Mouse (Mus musculus) embryonic facial prominence, embryonic 12.5 days (tissue): ENCODE measurements around the gene Oxct1. TPM values are rescaled to one million over a fixed set of nuclear protein-coding genes. Genes with fewer than 3 reads are reported as not detected.

Source experiments
- ATAC-seq: fragments of 200-750 bp; cut with Nextera tagmentation; 2 replicates; pipeline ENCODE4 v1.8.0; 2017; ENCODE audit not compliant: insufficient number of reproducible peaks, insufficient read depth, low FRiP score, low TSS enrichment
- H3K27ac ChIP-seq: fragments of 300-500 bp; sonication (generic); 2 replicates; pipeline ENCODE4 v1.5.1; 2016; ENCODE audit warnings: mild to moderate bottlenecking
- H3K27me3 ChIP-seq: fragments of 300-500 bp; sonication (generic); 2 replicates; pipeline ENCODE4 v1.6.1; 2016; ENCODE audit warnings: mild to moderate bottlenecking, moderate library complexity
- H3K36me3 ChIP-seq: fragments of 300-500 bp; sonication (generic); 2 replicates; pipeline ENCODE4 v1.6.1; 2016; ENCODE audit warnings: mild to moderate bottlenecking
- H3K4me1 ChIP-seq: fragments of 300-500 bp; sonication (generic); 2 replicates; pipeline ENCODE4 v1.6.1; 2016
- H3K4me2 ChIP-seq: fragments of 300-500 bp; sonication (generic); replicated peaks from 2 replicates; pipeline ENCODE4 v1.6.1; 2016; ENCODE audit warnings: mild to moderate bottlenecking, moderate library complexity
- H3K4me3 ChIP-seq: fragments of 300-500 bp; sonication (generic); 2 replicates; pipeline ENCODE4 v1.5.1; 2016; ENCODE audit warnings: mild to moderate bottlenecking
- H3K9ac ChIP-seq: fragments of 300-500 bp; sonication (generic); 2 replicates; pipeline ENCODE4 v1.6.1; 2016; ENCODE audit warnings: mild to moderate bottlenecking, moderate library complexity
- H3K9me3 ChIP-seq: fragments of 300-500 bp; sonication (generic); 2 replicates; pipeline ENCODE4 v1.6.1; 2016; ENCODE audit warnings: mild to moderate bottlenecking, moderate library complexity
- WGBS: fragments of 180-500 bp; shearing (Covaris S2); methylation state at CpG from one replicate; pipeline ENCODE4 v1.1.7; 2016; 5-methylcytosine and 5-hydroxymethylcytosine counted together
- polyA plus RNA-seq: library from polyadenylated mRNA; unstranded; fragments of >200 nt; fragmentation: Nextera tagmentation; extraction: Ambion mirVana; gene quantifications from 2 replicates; pipeline ENCODE4 v1.2.1, GENCODE M21; 2016

The Oxct1 gene
- polyA plus RNA-seq, 1 experiment from 2014 or later: 215 TPM

DNA sequence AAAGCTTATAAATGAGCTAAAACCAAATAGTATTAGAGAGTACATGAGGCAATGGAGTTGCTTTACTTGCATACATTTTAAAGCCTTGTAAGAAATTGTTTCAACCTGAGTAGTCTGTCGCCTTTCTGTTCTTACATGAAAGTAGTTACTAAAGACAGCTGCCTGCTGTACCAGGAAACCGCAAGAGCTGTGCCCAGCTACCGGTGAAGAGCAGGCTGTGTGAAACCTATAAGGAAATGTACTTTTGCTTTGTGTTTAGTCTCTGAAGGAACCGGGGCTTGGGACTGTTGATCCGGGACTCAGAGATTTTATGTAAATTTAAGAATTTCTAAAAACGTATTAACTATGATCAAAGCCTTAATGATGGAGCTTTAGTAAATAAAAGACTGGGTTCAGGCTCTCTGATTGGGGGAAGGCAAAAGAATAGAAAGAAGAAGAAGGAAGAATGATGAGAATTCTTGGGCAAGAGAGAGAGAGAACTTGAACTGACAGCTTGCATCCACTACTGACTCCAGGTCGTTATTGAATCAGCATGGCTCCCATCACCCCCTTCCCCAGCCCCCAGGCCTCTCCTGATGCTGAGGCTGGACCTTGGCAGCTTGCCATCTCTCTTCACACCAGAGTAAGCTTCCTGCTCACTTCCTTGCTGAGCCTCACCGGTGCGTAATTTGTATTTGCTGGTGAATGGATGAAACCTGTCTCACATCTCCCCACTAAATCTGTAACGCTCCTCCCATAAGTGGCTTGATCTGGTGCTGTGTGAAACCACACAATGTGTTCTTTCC, 59.6 kb downstream of the Oxct1 start:
- ATAC-seq: no peak
- no peak overlapping the region for H3K4me3 ChIP-seq
- H3K9ac ChIP-seq: no peak overlapping the region
- H3K4me2 ChIP-seq: no peak overlapping the region
- no peaks in the 10 kb centered on the region for H3K9me3 ChIP-seq
- no peaks in the 10 kb centered on the region for H3K27me3 ChIP-seq
- 84% methylated on average over 10 of the region's 10 CpGs for WGBS
- H3K4me1 ChIP-seq: no peaks in the 10 kb centered on the region
- H3K36me3 ChIP-seq: no peaks in the 10 kb centered on the region
- H3K27ac ChIP-seq: no peak overlapping the region

DNA sequence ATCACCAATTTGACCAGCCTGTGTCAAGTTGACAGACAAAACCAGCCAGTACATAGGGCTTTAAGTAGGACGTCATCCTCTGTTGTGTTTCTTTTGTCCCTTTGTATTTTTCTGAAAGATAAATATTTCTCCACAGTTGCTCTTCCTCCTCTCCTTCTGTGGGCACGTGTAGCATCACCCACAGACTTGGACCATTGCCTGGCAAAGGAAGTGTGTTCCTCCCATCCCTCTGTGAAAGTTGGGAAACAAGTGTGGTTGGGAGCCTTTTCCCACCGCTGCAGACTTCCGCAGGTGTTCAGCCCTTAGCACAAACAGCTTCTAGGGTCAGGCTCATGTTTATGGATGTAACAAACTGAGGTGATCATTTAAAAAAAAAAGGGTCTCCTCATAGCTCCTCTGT, 61.3 kb downstream of the Oxct1 start:
- no peak overlapping the region for H3K4me3 ChIP-seq
- H3K27ac ChIP-seq: no peak overlapping the region

DNA sequence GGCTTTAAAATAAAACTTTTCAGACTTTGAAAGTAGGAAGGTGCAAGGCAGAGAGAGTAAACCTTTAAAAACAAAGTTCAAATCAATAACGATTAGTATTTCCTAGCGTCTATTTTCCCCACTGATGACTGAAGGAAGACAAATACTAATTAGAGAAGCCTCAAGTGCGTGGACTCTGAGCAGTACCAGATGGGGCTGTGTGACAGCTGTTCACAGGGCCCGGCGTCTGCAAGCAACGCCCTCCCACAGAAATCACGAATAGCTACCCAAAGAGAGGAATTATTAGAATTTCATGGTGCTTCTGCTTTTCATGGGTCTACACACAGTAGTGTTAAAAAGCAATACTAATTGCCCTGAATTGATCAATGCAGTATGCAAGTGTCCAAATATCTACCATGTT, 61.7 kb downstream of the Oxct1 start:
- no peaks in the 10 kb centered on the region for H3K9me3 ChIP-seq
- H3K27ac ChIP-seq: no peak overlapping the region
- H3K27me3 ChIP-seq: no peaks in the 10 kb centered on the region
- no peak for ATAC-seq
- H3K9ac ChIP-seq: no peak overlapping the region
- H3K4me1 ChIP-seq: no peaks in the 10 kb centered on the region
- no peak overlapping the region for H3K4me3 ChIP-seq
- 57% methylated on average over 7 of the region's 7 CpGs for WGBS
- H3K4me2 ChIP-seq: no peak overlapping the region
- H3K36me3 ChIP-seq: peaks cover 8% of the 10 kb centered on the region; the same call in 1 of the 2 replicates

More for the DNA sequence above, 61.3 kb downstream of the Oxct1 start:
- Histone ChIP-seq H3K9ac (no peak overlapping the region), H3K27me3 (no peaks in the 10 kb centered on the region), H3K9me3 (no peaks in the 10 kb centered on the region), H3K36me3 (peaks cover 8% of the 10 kb centered on the region; the same call in 1 of the 2 replicates), H3K4me1 (no peaks in the 10 kb centered on the region), H3K4me2 (no peak overlapping the region)
- ATAC-seq: no peak
- 80% methylated on average over 4 of the region's 4 CpGs for WGBS

DNA sequence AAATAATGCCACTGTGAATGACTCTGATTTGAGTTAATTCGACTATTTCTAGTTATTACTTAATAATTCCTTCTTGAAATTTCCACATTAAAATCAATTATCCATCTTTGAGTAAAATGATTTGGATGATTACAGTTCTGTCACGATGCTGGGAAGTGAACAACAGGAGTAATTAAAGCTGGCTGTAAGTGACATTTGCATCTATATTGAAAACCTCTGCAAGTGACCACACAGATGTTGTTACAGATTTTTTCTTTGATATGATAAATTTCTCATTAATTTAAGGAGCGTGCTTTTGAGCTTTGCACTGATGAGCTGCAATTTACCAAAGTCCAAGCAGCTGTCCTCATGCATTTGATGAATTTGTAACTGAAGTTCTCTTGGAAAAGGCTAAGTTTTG, 64.4 kb downstream of the Oxct1 start:
- no peak overlapping the region for H3K9ac ChIP-seq
- no peak overlapping the region for H3K27ac ChIP-seq
- no peaks in the 10 kb centered on the region for H3K9me3 ChIP-seq
- no peak overlapping the region for H3K4me3 ChIP-seq
- ATAC-seq: no peak
- WGBS: 82% methylated on average over 3 of the region's 3 CpGs
- no peaks in the 10 kb centered on the region for H3K4me1 ChIP-seq
- H3K27me3 ChIP-seq: no peaks in the 10 kb centered on the region
- H3K4me2 ChIP-seq: no peak overlapping the region
- H3K36me3 ChIP-seq: peaks cover 8% of the 10 kb centered on the region; the same call in 1 of the 2 replicates

DNA sequence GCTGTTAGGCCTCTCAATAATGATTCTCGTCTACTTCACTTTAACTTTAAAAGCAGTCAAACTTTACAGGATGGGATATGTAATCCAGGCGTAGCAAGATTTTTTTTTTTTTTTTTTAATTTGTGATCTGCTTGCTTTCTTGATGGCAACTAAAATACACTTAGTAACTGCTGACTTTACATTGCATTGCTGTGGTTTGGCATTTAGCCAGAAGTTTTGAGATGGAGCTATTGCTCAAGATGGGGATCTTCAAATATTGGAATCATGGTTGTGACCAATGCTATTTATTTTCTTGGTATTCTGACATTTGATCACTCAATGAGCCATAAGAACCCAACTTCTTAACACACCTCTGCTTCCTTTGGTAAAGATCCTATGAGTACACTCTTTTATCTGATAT, 66.4 kb downstream of the Oxct1 start:
- no peak overlapping the region for H3K9ac ChIP-seq
- ATAC-seq: no peak
- no peak overlapping the region for H3K4me2 ChIP-seq

DNA sequence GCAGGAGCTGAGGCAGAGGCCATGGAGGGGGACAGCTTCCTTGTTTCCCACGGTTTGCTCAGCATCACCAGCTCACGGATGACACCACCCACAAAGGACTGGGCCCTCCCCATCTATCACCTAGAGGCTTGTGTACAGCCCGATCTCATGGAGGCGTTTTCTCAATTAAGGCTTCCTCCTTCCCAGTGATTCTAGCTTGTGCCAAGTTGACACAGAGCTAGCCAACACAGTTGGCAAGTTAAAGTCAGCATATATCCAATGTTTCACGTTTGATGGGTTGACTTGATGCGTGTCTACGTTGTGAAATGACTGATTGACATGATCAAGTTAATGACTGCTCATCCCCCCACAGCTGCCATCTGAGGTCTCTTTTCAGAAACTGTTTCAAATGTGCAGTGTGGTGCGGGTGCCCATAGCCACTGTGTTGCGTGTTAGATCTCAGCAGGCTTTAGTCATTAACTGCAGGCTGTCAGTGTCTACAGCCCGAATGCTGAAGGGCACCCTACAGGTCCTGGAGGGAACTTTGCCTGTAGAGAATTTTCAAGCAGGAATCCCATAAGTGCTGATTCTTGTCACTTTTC, 74.2 kb downstream of the Oxct1 start:
- no peak overlapping the region for H3K27ac ChIP-seq
- WGBS: 90% methylated on average over 10 of the region's 10 CpGs
- no peaks in the 10 kb centered on the region for H3K4me1 ChIP-seq
- no peaks in the 10 kb centered on the region for H3K27me3 ChIP-seq
- H3K4me2 ChIP-seq: no peak overlapping the region
- peaks cover 22% of the 10 kb centered on the region for H3K36me3 ChIP-seq
- no peak overlapping the region for H3K4me3 ChIP-seq
- no peaks in the 10 kb centered on the region for H3K9me3 ChIP-seq
- ATAC-seq: no peak
- H3K9ac ChIP-seq: no peak overlapping the region

More for the DNA sequence above, 66.4 kb downstream of the Oxct1 start:
- WGBS: 84% methylated on average over 2 of the region's 2 CpGs
- Histone ChIP-seq H3K27ac (no peak overlapping the region), H3K9me3 (no peaks in the 10 kb centered on the region), H3K27me3 (no peaks in the 10 kb centered on the region), H3K4me3 (no peak overlapping the region), H3K4me1 (no peaks in the 10 kb centered on the region), H3K36me3 (peaks cover 8% of the 10 kb centered on the region; the same call in 1 of the 2 replicates)

DNA sequence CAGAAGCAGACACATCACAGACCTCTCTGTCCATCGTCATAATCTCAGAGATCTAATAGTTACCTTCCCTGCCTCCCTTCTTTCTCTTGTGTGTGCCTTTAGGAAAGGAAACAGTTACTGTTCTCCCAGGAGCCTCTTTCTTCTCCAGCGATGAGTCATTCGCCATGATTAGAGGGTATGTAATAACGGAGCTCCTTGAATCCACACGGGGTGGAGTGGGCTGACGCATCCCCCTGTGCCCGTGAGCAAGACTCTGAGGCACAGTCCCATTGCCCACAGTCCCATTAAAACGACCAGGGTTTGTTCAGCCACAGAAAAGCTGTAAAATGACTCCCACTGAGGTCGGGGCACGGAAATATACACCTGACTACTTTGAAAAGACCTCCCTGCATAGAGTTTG, 74.8 kb downstream of the Oxct1 start:
- no peak overlapping the region for H3K4me3 ChIP-seq
- no peak overlapping the region for H3K4me2 ChIP-seq
- no peaks in the 10 kb centered on the region for H3K4me1 ChIP-seq
- no peak for ATAC-seq
- peaks cover 22% of the 10 kb centered on the region for H3K36me3 ChIP-seq
- H3K27ac ChIP-seq: no peak overlapping the region
- no peaks in the 10 kb centered on the region for H3K9me3 ChIP-seq
- no peaks in the 10 kb centered on the region for H3K27me3 ChIP-seq
- 77% methylated on average over 10 of the region's 10 CpGs for WGBS
- no peak overlapping the region for H3K9ac ChIP-seq

DNA sequence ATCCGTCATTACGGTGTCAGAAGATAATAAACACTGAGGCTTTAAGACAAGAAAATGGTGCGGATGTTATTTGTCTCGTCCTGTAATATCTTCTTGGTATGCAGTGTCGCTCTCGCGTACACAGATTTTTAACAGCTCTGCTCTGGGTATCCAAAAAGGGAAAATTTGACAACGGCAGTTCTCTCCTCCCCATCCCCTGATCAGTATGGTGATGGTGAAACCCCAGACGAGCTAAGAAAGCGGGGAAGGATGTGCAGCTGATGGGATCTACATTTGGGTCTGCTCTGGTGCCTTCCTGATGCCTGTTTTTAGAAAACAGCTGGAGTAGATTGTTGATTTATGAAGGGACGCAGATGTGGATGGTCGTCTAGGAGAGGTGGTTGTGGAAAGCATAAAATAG, 78.1 kb downstream of the Oxct1 start:
- Histone ChIP-seq H3K9ac (no peak overlapping the region), H3K27me3 (no peaks in the 10 kb centered on the region), H3K4me2 (no peak overlapping the region), H3K36me3 (peaks cover 19% of the 10 kb centered on the region), H3K4me1 (no peaks in the 10 kb centered on the region), H3K4me3 (no peak overlapping the region), H3K9me3 (no peaks in the 10 kb centered on the region), H3K27ac (no peak overlapping the region)
- 75% methylated on average over 12 of the region's 12 CpGs for WGBS
- no peak for ATAC-seq

DNA sequence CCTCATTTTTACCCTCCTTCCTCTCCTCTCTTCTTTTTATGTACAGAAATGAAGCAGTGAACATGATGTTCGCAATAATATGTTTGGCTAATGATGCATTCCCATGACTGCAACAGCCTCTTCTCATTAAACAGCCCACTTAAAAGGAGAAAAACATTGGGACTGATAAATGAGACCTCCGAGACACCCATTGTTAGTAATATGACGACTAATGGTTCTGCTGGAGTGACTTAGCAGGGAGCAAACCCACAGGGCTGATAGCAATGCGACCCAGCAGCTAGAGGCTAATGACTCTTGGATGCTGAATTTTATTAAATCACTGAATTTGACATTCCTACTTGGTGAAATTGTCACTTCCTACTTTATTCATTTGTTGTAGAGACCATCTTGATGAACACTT, 79.3 kb downstream of the Oxct1 start:
- Histone ChIP-seq H3K9ac (no peak overlapping the region), H3K36me3 (peaks cover 12% of the 10 kb centered on the region), H3K27ac (no peak overlapping the region), H3K4me1 (no peaks in the 10 kb centered on the region), H3K27me3 (no peaks in the 10 kb centered on the region), H3K4me2 (no peak overlapping the region), H3K9me3 (no peaks in the 10 kb centered on the region), H3K4me3 (no peak overlapping the region)
- WGBS: 78% methylated on average over 4 of the region's 4 CpGs
- no peak for ATAC-seq

DNA sequence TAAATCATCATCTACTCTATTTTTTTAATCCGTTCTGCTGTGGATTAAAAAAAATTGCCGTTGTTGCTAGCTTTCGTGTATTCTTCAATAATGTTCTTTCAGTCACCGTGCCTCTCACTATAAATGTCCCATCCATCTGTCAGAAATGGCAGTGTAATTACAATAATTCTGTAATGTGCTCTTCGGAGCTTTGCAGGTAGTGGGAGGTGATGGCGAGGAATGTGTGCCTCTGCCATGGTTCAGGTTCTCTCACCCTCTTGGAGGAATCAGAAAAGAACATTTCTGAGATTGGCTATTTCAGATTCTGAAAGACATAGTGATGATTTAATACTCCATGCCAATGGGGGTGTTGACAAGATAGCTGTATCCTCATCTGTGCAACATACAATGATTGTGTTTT, 93.8 kb downstream of the Oxct1 start:
- Histone ChIP-seq H3K9ac (no peak overlapping the region), H3K36me3 (0 out of 2 replicates have a peak, but pooled peaks cover 5% of the 10 kb centered on the region), H3K27ac (no peak overlapping the region), H3K4me3 (no peak overlapping the region), H3K4me2 (no peak overlapping the region), H3K9me3 (no peaks in the 10 kb centered on the region), H3K27me3 (no peaks in the 10 kb centered on the region), H3K4me1 (no peaks in the 10 kb centered on the region)
- WGBS: 93% methylated on average over 6 of the region's 6 CpGs
- no peak for ATAC-seq

DNA sequence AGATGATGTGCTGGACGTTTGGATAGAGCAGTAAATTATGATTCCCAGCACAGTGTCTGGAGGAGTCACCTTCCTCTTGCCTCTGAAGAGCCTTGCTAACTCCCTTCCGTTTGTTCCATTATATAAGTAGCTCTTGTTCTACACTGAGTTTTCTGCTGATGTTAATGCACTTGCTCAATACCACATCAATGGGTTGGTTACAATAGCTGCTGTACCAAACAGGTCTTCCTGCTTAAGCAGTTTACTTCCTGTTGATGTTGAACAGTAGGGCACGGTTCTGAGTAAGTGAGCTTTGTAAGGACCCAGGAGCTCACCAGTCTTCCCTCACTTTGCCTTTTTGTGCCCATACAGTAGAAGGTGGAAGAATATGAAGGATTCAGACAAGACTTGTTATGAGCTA, 98.5 kb downstream of the Oxct1 start:
- 77% methylated on average over 3 of the region's 3 CpGs for WGBS
- Histone ChIP-seq H3K9ac (no peak overlapping the region), H3K27me3 (no peaks in the 10 kb centered on the region), H3K4me1 (no peaks in the 10 kb centered on the region), H3K9me3 (no peaks in the 10 kb centered on the region), H3K36me3 (peaks cover 10% of the 10 kb centered on the region; the same call in 1 of the 2 replicates), H3K4me3 (no peak overlapping the region), H3K27ac (no peak overlapping the region), H3K4me2 (no peak overlapping the region)
- ATAC-seq: no peak

DNA sequence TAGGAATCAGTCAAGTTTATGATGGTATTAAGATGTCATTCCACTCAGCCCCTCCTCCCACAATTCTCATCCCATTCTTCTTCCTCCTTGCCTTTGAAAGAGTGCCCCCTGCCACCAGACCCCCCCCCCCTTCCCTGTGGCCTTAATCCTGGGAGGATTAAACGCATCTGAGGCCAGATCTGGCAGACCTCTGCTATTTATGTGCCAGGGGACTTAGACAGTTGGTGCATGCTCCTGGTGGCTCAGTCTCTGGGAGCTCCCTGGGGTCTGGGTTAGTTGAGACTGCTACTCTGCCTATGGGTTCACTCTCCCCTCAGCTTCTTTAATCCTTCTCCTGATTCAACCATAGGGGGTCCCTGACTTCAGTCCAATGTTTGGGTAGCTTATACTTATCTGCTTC, 112.3 kb downstream of the Oxct1 start:
- WGBS: 50% methylated on average over 1 of the region's 1 CpGs
- Histone ChIP-seq H3K4me1 (no peaks in the 10 kb centered on the region), H3K9me3 (no peaks in the 10 kb centered on the region), H3K27me3 (no peaks in the 10 kb centered on the region), H3K36me3 (0 out of 2 replicates have a peak, but pooled peaks cover 2% of the 10 kb centered on the region), H3K27ac (no peak overlapping the region), H3K4me2 (no peak overlapping the region), H3K4me3 (no peak overlapping the region), H3K9ac (no peak overlapping the region)
- no peak for ATAC-seq
